Mouse (Mus musculus): ENCODE measurements around the gene Manba. TPM values are rescaled to one million over a fixed set of nuclear protein-coding genes. Genes with fewer than 3 reads are reported as not detected.

The Manba gene
- polyA plus RNA-seq, 1 experiment from 2014 or later: 18.6 TPM

DNA sequence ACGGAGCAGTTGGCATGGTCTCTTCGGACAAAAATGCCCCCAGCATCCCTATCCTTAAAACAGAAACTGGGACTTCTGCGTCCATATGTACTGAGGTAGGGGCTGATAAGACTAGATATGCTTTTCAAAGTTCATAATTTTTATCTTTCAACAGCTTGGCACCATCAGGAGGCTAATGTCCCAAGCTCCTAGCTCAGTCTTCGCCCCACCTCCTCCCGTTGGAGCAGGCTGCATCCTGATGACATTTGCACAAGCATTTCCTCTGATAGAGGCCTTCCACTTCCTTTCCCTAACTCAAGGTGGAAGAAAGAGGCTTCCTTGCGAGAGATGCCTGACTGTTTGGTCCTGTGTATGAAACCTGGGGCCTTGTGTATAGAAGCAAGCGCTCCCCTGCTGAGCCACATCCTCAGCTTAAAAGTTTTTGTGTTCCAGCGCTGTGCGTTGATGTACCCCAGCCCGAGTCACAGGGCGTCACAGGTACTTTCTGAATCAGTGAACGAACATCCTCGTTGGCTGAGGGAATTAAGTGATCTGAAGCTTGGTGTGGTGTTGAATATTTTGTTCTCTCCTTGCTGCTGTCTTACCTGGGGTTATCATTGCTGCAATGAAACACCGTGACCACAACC, 28.5 kb downstream of the Manba start:
- H3K9me3 ChIP-seq (ENCODE audit: control insufficient read depth): no peaks in the 10 kb centered on the region
- no peaks in the 10 kb centered on the region for H3K27me3 ChIP-seq (replicated peaks; ENCODE audit: control insufficient read depth, insufficient read depth, low read length)
- no peak overlapping the region for H3K4me3 ChIP-seq (ENCODE audit: low read depth, low read length)
- no peak for TF ChIP-seq CTCF (IDR thresholded peaks at IDR 0.05; ENCODE audit: low read depth)
- H3K27ac ChIP-seq (ENCODE audit: low read depth, low read length): no peak overlapping the region
- H3K9ac ChIP-seq (ENCODE audit: low read depth, low read length): no peak overlapping the region
- ATAC-seq: no peak
- no peaks in the 10 kb centered on the region; the same call in 1 of the 2 replicates for H3K4me1 ChIP-seq (replicated peaks; ENCODE audit: control insufficient read depth, insufficient read depth, low read length)
- no peak overlapping the region for H3K4me2 ChIP-seq (replicated peaks; ENCODE audit: low read depth)
- WGBS: 78% methylated on average over 14 of the region's 14 CpGs
- H3K36me3 ChIP-seq (ENCODE audit: control insufficient read depth, insufficient read depth): no peaks in the 10 kb centered on the region

DNA sequence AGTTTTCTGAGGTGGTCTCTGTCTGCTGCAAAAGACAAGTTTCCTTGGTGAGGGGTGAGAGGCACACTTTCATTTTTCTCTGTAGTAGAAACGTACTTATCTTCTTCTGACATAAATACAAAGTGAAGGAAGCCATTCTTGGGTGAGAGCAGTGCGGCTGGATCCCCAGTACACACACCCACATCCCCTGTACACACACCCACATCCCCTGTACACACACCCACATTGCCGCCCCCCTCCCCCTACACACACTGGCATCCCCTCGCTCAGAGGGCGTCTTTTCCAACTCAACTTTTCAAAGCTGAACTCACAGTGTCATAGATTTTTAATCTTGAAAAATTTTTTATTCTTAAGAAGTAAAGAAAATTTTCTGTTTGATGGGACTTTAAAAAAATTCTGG, 29.8 kb downstream of the Manba start:
- no peak for TF ChIP-seq CTCF (IDR thresholded peaks at IDR 0.05; ENCODE audit: low read depth)
- Histone ChIP-seq H3K4me2 (replicated peaks; ENCODE audit: low read depth) (no peak overlapping the region), H3K4me1 (replicated peaks; ENCODE audit: control insufficient read depth, insufficient read depth, low read length) (no peaks in the 10 kb centered on the region; the same call in 1 of the 2 replicates), H3K9me3 (ENCODE audit: control insufficient read depth) (no peaks in the 10 kb centered on the region), H3K27me3 (replicated peaks; ENCODE audit: control insufficient read depth, insufficient read depth, low read length) (no peaks in the 10 kb centered on the region), H3K9ac (ENCODE audit: low read depth, low read length) (no peak overlapping the region), H3K27ac (ENCODE audit: low read depth, low read length) (no peak overlapping the region), H3K36me3 (ENCODE audit: control insufficient read depth, insufficient read depth) (peaks cover 5% of the 10 kb centered on the region; the same call in 1 of the 2 replicates), H3K4me3 (ENCODE audit: low read depth, low read length) (no peak overlapping the region)
- WGBS: 74% methylated on average over 5 of the region's 5 CpGs
- no peak for ATAC-seq

DNA sequence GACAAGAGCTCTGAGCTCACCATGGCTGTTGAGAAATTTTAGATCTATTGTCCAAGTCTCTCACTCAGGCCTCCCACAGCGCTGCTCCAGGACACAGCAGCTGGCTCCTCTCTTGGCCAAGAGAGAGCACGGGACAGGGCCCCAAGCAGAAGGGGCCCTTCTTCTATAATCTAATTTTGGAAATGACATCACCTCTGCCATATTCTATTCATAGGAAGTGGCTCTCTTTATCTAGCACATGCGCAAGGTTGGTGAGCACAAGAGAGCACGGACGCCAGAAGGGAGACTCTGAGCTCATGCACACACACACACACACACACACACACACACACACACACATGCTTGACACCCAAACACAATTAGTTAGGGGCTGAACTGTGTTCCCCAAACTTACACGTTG, 31.5 kb downstream of the Manba start:
- no peak for TF ChIP-seq CTCF (IDR thresholded peaks at IDR 0.05; ENCODE audit: low read depth)
- ATAC-seq: peak; percentile 42; the same call in 1 of the 2 replicates
- Histone ChIP-seq H3K9me3 (ENCODE audit: control insufficient read depth) (no peaks in the 10 kb centered on the region), H3K4me1 (replicated peaks; ENCODE audit: control insufficient read depth, insufficient read depth, low read length) (no peaks in the 10 kb centered on the region), H3K4me2 (replicated peaks; ENCODE audit: low read depth) (no peak overlapping the region), H3K36me3 (ENCODE audit: control insufficient read depth, insufficient read depth) (peaks cover 5% of the 10 kb centered on the region; the same call in 1 of the 2 replicates), H3K27ac (ENCODE audit: low read depth, low read length) (no peak overlapping the region), H3K27me3 (replicated peaks; ENCODE audit: control insufficient read depth, insufficient read depth, low read length) (no peaks in the 10 kb centered on the region), H3K4me3 (ENCODE audit: low read depth, low read length) (no peak overlapping the region), H3K9ac (ENCODE audit: low read depth, low read length) (no peak overlapping the region)
- 53% methylated on average over 6 of the region's 6 CpGs for WGBS

DNA sequence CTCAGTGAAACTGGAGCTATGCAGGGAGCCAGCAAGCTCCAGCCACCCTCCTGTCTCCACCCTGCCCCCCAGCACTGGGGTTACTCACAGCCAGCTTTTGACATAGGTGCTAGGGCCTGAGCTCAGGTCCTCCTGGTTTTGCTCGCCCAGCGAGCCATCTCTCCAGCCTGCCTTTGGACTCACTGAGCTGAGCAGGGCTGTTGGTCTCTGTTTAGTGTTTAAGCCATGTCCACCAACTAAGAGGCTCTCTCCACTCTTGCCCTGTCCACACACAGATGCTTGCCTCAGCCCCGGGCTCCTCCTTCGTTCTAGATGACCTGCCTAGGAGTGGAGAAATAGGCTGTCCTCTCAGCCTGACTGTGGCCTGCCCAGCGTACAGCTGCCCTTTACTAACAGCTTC, 33.5 kb downstream of the Manba start:
- 87% methylated on average over 5 of the region's 5 CpGs for WGBS

DNA sequence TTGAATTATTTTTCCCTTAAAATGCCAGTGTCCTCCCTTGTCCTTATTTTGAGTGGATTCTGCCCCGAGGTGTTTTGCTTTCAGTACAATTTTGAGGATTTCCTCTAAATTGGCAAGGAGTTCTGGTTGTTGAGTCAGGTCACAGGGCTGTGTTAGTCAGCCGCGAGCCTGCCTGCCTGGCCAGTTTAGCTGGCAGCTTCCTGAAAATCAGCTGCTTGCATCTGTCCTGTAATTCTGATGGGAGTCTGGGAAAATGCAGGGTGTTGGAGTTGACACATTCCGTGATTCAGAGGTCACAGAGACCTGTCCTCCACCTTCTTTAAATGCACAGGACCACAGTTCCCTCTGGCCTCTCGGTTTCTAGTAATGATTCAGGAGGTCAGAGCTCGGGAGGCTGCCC, 34.2 kb downstream of the Manba start:
- H3K9me3 ChIP-seq (ENCODE audit: control insufficient read depth): no peaks in the 10 kb centered on the region
- no peak overlapping the region for H3K9ac ChIP-seq (ENCODE audit: low read depth, low read length)
- no peak for TF ChIP-seq CTCF (IDR thresholded peaks at IDR 0.05; ENCODE audit: low read depth)
- 60% methylated on average over 6 of the region's 6 CpGs for WGBS
- H3K4me3 ChIP-seq (ENCODE audit: low read depth, low read length): no peak overlapping the region
- H3K36me3 ChIP-seq (ENCODE audit: control insufficient read depth, insufficient read depth): peaks cover 5% of the 10 kb centered on the region; the same call in 1 of the 2 replicates
- no peaks in the 10 kb centered on the region for H3K4me1 ChIP-seq (replicated peaks; ENCODE audit: control insufficient read depth, insufficient read depth, low read length)
- no peak for ATAC-seq
- no peak overlapping the region for H3K27ac ChIP-seq (ENCODE audit: low read depth, low read length)
- H3K27me3 ChIP-seq (replicated peaks; ENCODE audit: control insufficient read depth, insufficient read depth, low read length): no peaks in the 10 kb centered on the region
- no peak overlapping the region for H3K4me2 ChIP-seq (replicated peaks; ENCODE audit: low read depth)

More for the DNA sequence above, 33.5 kb downstream of the Manba start:
- Histone ChIP-seq H3K4me2 (replicated peaks; ENCODE audit: low read depth) (no peak overlapping the region), H3K36me3 (ENCODE audit: control insufficient read depth, insufficient read depth) (peaks cover 5% of the 10 kb centered on the region; the same call in 1 of the 2 replicates), H3K9me3 (ENCODE audit: control insufficient read depth) (no peaks in the 10 kb centered on the region), H3K27ac (ENCODE audit: low read depth, low read length) (no peak overlapping the region), H3K4me3 (ENCODE audit: low read depth, low read length) (no peak overlapping the region), H3K4me1 (replicated peaks; ENCODE audit: control insufficient read depth, insufficient read depth, low read length) (no peaks in the 10 kb centered on the region), H3K9ac (ENCODE audit: low read depth, low read length) (no peak overlapping the region), H3K27me3 (replicated peaks; ENCODE audit: control insufficient read depth, insufficient read depth, low read length) (no peaks in the 10 kb centered on the region)
- ATAC-seq: no peak
- TF ChIP-seq CTCF (IDR thresholded peaks at IDR 0.05; ENCODE audit: low read depth): no peak

DNA sequence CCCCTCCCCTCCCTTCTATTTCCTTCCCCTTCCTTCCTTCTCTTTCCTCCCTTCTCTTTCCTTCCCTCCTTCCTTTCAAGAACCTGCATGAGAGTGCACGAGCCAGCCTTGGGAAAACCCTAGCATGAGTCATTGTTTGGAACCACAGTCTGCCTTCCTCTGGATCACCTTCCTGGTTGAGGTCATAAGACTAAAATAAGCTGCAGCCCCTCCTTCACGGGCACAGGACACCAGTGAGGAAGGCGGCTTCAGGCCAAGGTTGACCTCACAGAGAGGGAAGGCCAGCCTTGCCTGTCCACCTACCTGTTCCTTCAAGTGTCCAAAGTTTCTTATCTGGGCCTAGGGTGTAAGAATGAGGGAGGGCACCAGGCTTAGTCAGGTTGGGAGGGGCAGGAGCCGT, 36.6 kb downstream of the Manba start:
- TF ChIP-seq CTCF (IDR thresholded peaks at IDR 0.05; ENCODE audit: low read depth): no peak
- Histone ChIP-seq H3K4me2 (replicated peaks; ENCODE audit: low read depth) (0 out of 2 replicates have a peak overlapping the region, but pooled peaks have one; percentile 21), H3K36me3 (ENCODE audit: control insufficient read depth, insufficient read depth) (peaks cover 5% of the 10 kb centered on the region; the same call in 1 of the 2 replicates), H3K9me3 (ENCODE audit: control insufficient read depth) (no peaks in the 10 kb centered on the region), H3K9ac (ENCODE audit: low read depth, low read length) (no peak overlapping the region), H3K4me1 (replicated peaks; ENCODE audit: control insufficient read depth, insufficient read depth, low read length) (no peaks in the 10 kb centered on the region), H3K4me3 (ENCODE audit: low read depth, low read length) (no peak overlapping the region), H3K27ac (ENCODE audit: low read depth, low read length) (peak overlapping the region; percentile 46; the same call in 1 of the 2 replicates), H3K27me3 (replicated peaks; ENCODE audit: control insufficient read depth, insufficient read depth, low read length) (no peaks in the 10 kb centered on the region)
- peak; percentile 76 for ATAC-seq
- WGBS: 25% methylated on average over 4 of the region's 4 CpGs
